Mouse (Mus musculus): ENCODE results near the gene Bcl11b. TPM values are rescaled to one million over a fixed set of nuclear protein-coding genes. Genes with fewer than 3 reads are reported as not detected.

Bcl11b gene
- 0.15 and 0.19 TPM in 2 replicates for total RNA-seq (2017)

GRCm38 (mm10) chr12:108003483-108003882 is at the start of gene Bcl11b:
TSS of gene Bcl11b (minus strand) at chr12:108003602.
- ATAC-seq (replicated peaks in 1 of 2; ENCODE audit: insufficient read depth in 1 of 2, low FRiP score in 2 of 2, low TSS enrichment in 1 of 2, low read depth in 1 of 2, poor library complexity in 2 of 2, severe bottlenecking in 2 of 2): no peak

- ATAC-seq (replicated peaks in 1 of 2; ENCODE audit: insufficient read depth in 1 of 2, low FRiP score in 2 of 2, low TSS enrichment in 1 of 2, low read depth in 1 of 2, poor library complexity in 2 of 2, severe bottlenecking in 2 of 2): no peak
Measured at GRCm38 (mm10) chr12:108050996-108051395, 47.6 kb upstream of the Bcl11b start.

DNA sequence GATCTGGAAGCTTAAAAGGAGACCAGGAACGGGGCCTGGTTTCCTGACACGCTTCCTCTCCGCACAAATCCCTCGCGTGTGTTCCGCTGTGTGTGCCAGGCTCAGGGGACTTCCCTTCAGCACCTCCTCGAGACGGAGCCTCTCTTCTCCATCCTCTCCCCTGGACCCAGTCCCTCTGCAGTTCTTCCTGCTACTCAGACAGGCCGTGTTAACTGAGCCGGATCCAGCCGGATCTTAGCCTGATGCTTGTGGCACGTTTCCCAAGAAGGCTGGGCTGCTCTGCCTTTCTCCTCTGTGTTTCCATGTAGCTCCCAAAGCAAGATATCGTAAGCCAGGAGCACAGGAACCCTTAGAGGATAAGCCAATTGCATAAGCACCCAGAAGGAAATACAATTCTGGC is 46.2 kb upstream of the Bcl11b start:
- ATAC-seq (replicated peaks in 1 of 2; ENCODE audit: insufficient read depth in 1 of 2, low FRiP score in 2 of 2, low TSS enrichment in 1 of 2, low read depth in 1 of 2, poor library complexity in 2 of 2, severe bottlenecking in 2 of 2): no peak

- ATAC-seq (replicated peaks in 1 of 2; ENCODE audit: insufficient read depth in 1 of 2, low FRiP score in 2 of 2, low TSS enrichment in 1 of 2, low read depth in 1 of 2, poor library complexity in 2 of 2, severe bottlenecking in 2 of 2): no peak
Measured at GRCm38 (mm10) chr12:108042239-108042571, 38.8 kb upstream of the Bcl11b start.

DNA sequence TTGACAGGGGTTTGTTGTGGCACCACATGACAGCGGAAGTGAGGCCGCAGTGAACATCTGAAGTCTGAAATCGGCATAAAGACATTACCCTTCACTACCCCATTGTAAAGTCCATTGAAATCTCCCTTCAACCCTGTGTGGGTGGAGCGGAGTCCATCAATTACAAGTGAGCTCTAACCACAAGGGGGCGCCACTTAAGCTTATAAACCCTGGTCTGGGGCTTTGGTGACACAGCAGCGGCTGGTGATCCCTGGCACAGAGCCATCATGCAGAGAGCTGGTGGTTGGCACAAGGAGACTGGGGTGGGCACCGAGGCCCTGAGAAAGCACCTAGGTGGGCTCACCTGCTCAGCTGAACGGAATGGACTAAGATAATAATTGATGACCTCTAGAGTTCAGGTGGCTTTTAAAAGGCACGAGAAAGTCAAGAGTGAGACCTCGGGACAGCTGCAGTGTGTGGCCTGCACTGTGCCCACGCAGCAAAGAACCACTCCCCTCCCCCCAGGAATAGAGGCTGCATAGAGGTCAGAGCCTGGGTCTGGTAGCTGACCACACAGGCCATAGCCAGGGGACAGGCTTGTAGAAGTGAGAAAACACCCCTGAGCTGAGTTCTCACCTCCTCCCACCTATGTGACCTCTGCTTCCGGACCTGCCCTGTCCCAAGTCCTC is 38.3 kb upstream of the Bcl11b start:
- peak; percentile 55 to 70 for ATAC-seq (replicated peaks in 1 of 2; ENCODE audit: insufficient read depth in 1 of 2, low FRiP score in 2 of 2, low TSS enrichment in 1 of 2, low read depth in 1 of 2, poor library complexity in 2 of 2, severe bottlenecking in 2 of 2)

DNA sequence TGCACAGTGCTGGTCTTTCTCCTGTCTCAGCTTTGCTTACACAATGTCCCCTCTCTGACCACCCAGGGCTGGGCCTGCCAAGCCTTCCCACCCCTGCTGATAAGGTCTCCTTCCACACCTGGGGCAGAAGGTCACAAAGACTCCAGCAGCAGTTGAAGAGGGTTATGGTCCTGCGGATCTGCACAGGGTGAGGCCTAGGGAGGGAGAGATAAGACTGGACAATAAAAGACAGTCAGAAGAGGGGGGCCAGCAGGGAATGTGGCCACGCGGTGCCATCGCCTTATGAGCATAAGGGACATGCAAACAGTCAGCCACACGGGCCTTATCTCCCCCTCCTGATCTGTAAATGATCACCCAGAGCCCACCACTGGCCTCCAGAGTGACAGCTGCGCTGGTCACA is 34.0 kb upstream of the Bcl11b start:
- ATAC-seq (replicated peaks in 1 of 2; ENCODE audit: insufficient read depth in 1 of 2, low FRiP score in 2 of 2, low TSS enrichment in 1 of 2, low read depth in 1 of 2, poor library complexity in 2 of 2, severe bottlenecking in 2 of 2): no peak

GRCm38 (mm10) chr12:108035412-108036078 is 32.1 kb upstream of the Bcl11b start:
- ATAC-seq (replicated peaks in 1 of 2; ENCODE audit: insufficient read depth in 1 of 2, low FRiP score in 2 of 2, low TSS enrichment in 1 of 2, low read depth in 1 of 2, poor library complexity in 2 of 2, severe bottlenecking in 2 of 2): no peak

DNA sequence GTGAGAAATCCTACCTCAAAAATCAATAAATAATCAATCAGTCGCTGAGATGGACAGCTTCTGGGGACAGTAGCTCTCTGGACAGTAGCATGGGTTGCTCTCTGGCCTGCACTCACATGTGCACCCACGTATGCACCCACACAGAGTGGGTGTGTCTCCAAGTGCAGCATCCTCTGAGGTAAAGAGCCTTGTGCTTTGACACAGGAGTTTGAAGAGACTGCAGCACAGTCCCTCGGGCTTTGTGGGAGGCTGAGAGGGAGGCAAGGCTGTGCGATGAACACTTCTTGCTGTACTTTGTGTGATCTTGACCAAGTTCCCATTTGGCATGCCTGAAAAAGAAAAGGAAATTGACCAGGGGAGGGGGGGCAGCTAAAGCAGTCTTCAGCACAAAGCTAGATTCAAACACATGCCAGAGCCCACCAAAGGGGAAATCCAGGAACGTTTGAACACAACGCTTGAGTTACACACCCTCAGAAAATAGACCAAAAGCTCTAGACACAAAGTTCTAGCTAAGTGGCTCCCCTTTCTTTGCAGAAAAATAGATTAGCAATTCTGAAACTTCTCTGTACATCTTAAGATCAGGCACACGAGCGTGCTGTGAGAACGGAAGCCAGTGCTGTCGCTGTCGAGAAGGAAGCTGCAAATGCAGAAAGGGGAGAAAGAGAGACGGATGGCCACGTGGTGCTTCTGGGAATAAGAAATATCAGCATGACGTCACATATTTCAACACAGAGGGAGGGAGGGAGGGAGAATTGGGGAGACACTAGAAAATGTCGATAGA is 19.6 kb upstream of the Bcl11b start:
- no peak for ATAC-seq (replicated peaks in 1 of 2; ENCODE audit: insufficient read depth in 1 of 2, low FRiP score in 2 of 2, low TSS enrichment in 1 of 2, low read depth in 1 of 2, poor library complexity in 2 of 2, severe bottlenecking in 2 of 2)

DNA sequence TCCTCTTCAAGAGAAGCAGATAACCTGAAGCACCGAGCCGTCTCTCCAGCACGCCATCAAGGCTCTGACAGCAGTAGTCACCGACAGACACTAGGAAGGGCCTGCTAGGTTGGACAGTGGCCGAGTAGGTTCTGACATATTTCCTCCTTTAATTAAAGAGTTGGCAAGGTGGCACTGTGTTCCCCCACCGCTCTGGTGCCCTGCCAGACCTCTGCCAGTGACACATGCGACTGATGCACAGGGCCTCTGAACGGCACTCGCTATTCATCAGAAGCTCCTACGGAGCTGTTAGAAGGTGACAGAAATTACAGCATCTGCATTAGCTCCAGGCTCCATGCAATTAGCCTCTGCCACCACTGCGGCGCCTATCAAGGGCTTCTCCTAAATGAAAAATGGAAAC is 8.6 kb upstream of the Bcl11b start:
- no peak for ATAC-seq (replicated peaks in 1 of 2; ENCODE audit: insufficient read depth in 1 of 2, low FRiP score in 2 of 2, low TSS enrichment in 1 of 2, low read depth in 1 of 2, poor library complexity in 2 of 2, severe bottlenecking in 2 of 2)

DNA sequence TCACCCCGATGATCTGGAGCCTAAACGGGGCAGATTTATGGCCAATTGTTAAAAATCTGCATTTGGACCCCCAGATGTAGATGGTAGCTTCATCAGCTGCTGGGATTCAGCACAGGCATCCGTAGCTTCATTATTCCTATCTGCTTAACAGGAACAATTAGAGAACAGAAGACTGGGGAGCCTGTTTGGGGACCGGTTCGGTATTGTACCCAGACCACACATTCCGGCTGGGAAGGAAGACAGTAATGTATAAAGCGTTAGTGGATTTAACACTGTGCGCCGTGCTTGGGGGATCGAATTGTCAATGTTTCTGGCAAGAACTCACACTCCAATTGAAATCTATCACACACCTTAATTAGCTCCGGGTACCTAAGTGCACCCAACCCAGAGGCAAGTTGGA is 6.9 kb upstream of the Bcl11b start:
- no peak for ATAC-seq (replicated peaks in 1 of 2; ENCODE audit: insufficient read depth in 1 of 2, low FRiP score in 2 of 2, low TSS enrichment in 1 of 2, low read depth in 1 of 2, poor library complexity in 2 of 2, severe bottlenecking in 2 of 2)

- ATAC-seq (replicated peaks in 1 of 2; ENCODE audit: insufficient read depth in 1 of 2, low FRiP score in 2 of 2, low TSS enrichment in 1 of 2, low read depth in 1 of 2, poor library complexity in 2 of 2, severe bottlenecking in 2 of 2): no peak
Measured at GRCm38 (mm10) chr12:108009156-108009555, 5.8 kb upstream of the Bcl11b start.

GRCm38 (mm10) chr12:108005816-108006626 is 2.6 kb upstream of the Bcl11b start:
- ATAC-seq (replicated peaks in 1 of 2; ENCODE audit: insufficient read depth in 1 of 2, low FRiP score in 2 of 2, low TSS enrichment in 1 of 2, low read depth in 1 of 2, poor library complexity in 2 of 2, severe bottlenecking in 2 of 2): no peak

GRCm38 (mm10) chr12:108005488-108005800 is 2.0 kb upstream of the Bcl11b start:
- ATAC-seq (replicated peaks in 1 of 2; ENCODE audit: insufficient read depth in 1 of 2, low FRiP score in 2 of 2, low TSS enrichment in 1 of 2, low read depth in 1 of 2, poor library complexity in 2 of 2, severe bottlenecking in 2 of 2): no peak

DNA sequence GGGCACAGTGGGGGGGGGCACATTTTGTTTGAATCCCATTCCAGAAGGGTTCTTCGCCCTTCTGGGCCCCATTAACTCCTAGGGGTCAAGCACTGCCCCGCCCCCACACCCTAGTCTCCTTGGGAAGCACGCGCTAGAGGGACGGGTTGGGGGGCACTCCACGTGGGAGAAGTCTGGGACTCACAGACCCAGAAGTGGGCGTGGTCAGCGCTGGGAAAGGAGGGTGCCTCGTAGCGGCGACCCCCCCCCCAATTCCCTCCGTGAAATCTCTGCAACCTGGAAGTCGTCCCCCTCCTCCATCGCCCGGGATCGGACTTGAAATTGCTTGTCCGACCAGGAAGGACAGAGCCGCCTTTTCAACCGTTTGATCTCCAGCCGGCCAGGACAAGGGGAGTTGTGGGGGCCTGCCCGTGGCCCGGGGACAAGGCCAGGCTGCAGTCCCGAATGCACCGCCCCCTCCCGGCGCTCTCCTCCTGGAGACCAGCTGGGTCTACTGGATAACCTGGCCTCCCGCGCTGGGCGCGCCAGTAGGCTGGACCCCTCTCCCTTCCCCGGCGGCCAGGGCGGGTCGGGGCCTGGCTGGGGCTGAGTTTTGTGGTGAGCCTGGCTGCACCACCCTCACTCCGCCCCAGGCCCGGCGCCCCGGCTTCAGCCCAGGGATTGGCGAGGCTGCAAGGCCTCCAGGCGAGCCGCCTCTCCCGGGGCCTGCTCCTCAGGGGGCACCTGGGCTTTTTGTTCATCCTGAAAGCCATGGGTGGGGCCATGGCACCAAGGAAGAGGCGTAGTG is 1.5 kb upstream of the Bcl11b start:
- no peak for ATAC-seq (replicated peaks in 1 of 2; ENCODE audit: insufficient read depth in 1 of 2, low FRiP score in 2 of 2, low TSS enrichment in 1 of 2, low read depth in 1 of 2, poor library complexity in 2 of 2, severe bottlenecking in 2 of 2)

GRCm38 (mm10) chr12:108003928-108004327 is 526 bp upstream of the Bcl11b start:
- peak; percentile 51 to 68; a peak in 2 of 4 replicates for ATAC-seq (replicated peaks in 1 of 2; ENCODE audit: insufficient read depth in 1 of 2, low FRiP score in 2 of 2, low TSS enrichment in 1 of 2, low read depth in 1 of 2, poor library complexity in 2 of 2, severe bottlenecking in 2 of 2)

DNA sequence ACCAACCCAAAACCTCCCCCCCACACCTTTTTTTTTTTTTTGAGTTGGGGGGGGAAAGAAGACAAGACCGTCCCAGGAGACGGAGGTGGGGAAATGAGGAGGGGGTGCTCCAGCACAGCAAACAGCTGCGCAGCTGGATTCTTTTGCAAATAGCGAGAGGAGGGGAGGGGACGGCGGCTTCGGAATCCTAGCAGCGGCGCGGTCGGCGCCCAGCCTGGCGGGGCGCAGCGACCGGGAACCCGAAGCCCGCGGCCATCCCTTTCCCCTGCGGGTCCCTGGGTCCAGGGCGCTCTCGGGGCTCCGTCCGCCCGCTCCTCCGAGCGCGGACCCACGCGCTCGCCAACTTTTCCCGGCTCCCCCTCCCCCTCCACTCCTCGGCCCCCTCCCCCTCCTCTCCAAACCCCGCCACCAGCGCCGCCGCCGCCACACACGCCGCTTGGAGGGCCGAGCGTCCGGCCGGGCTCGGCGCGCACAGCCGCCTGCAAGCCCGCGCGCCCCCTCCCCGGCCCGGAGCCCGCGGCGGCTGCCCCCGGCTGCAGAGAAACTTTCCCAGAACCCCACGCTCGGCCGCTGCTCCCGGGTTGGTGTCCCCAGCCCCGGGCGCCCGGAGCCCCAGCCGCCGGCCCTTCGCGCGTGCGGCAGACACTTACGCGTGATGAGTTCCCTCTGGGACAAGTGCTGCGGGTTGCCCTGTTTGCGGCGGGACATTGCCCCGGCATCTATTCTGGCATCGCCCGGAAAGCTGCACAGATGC is 789 bp downstream of the Bcl11b start:
- ATAC-seq (replicated peaks in 1 of 2; ENCODE audit: insufficient read depth in 1 of 2, low FRiP score in 2 of 2, low TSS enrichment in 1 of 2, low read depth in 1 of 2, poor library complexity in 2 of 2, severe bottlenecking in 2 of 2): no peak
